15 mouse cellular contexts compared by ENCODE assay signal in genomic region chr6:30580841-30581176, GRCm38 (mm10). TPM values are rescaled to one million over a fixed set of nuclear protein-coding genes. Genes with fewer than 3 reads are reported as not detected.
DNase-seq lines count a peak whose midpoint lies in the region; ATAC-seq lines count a peak whose summit lies in the region.
"Had no signal": no experiment of that assay in that cellular context is flagged by ENCODE, and none has a peak within 500 bp of the region (broad histone marks: within the 10 kb centered on the region; RNA-seq: fewer than 3 reads in every experiment).

No protein-coding gene starts in this region.

- peak; percentile 61 for DNase-seq in MN1 (ENCODE audit: low spot score)
- peak; percentile 37 for DNase-seq in embryonic facial prominence, embryonic 10.5 days (ENCODE audit: low spot score)
- DNase-seq in hindbrain, embryonic 11.5 days (ENCODE audit: low spot score), result no peak
- no peak for DNase-seq in midbrain, embryonic 11.5 days (ENCODE audit: low spot score, missing footprints)
- DNase-seq in urinary bladder, postnatal 10 days (ENCODE audit: low spot score), result no peak
- DNase-seq in adrenal gland, postnatal 14 days, result no peak
- no peak for DNase-seq in urinary bladder, postnatal 14 days (ENCODE audit: low spot score)
- DNase-seq: kidney, postnatal 14 days; liver; lung, postnatal 36 days had no signal

- H3K4me3 ChIP-seq in embryonic facial prominence, embryonic 10.5 days, result no peak overlapping the region
- no peak overlapping the region for H3K4me3 ChIP-seq in hindbrain, embryonic 11.5 days (ENCODE audit: low read depth, low read length)
- H3K4me3 ChIP-seq in midbrain, embryonic 11.5 days (ENCODE audit: low read depth, low read length), result no peak overlapping the region
- H3K4me3 ChIP-seq: heart, embryonic 15.5 days had no signal

- peak overlapping the region; percentile 81 for H3K27ac ChIP-seq in embryonic facial prominence, embryonic 10.5 days (replicated peaks)
- peak overlapping the region; percentile 80 for H3K27ac ChIP-seq in hindbrain, embryonic 11.5 days (ENCODE audit: low read depth, low read length)
- H3K27ac ChIP-seq in midbrain, embryonic 11.5 days (ENCODE audit: low read depth, low read length), result peak overlapping the region; percentile 53
- H3K27ac ChIP-seq: heart, embryonic 15.5 days had no signal

- peaks cover 35% of the 10 kb centered on the region for H3K4me1 ChIP-seq in embryonic facial prominence, embryonic 10.5 days
- H3K4me1 ChIP-seq in hindbrain, embryonic 11.5 days (replicated peaks; ENCODE audit: control insufficient read depth, insufficient read depth, low read length), result peaks cover 8% of the 10 kb centered on the region; the same call in 1 of the 2 replicates
- H3K4me1 ChIP-seq in midbrain, embryonic 11.5 days (ENCODE audit: control insufficient read depth, insufficient read depth, low read length), result peaks cover 8% of the 10 kb centered on the region
- H3K4me1 ChIP-seq: heart, embryonic 15.5 days had no signal

- H3K36me3 ChIP-seq in embryonic facial prominence, embryonic 10.5 days (replicated peaks), result no peaks in the 10 kb centered on the region
- H3K36me3 ChIP-seq in hindbrain, embryonic 11.5 days (ENCODE audit: control insufficient read depth, insufficient read depth, low read length), result no peaks in the 10 kb centered on the region
- H3K36me3 ChIP-seq in midbrain, embryonic 11.5 days (ENCODE audit: control insufficient read depth, insufficient read depth, low read length), result no peaks in the 10 kb centered on the region
- H3K36me3 ChIP-seq: heart, embryonic 15.5 days had no signal

- 53% methylated on average over 8 of the region's 8 CpGs for WGBS in embryonic facial prominence, embryonic 10.5 days
- 41% methylated on average over 8 of the region's 8 CpGs for WGBS in hindbrain, embryonic 11.5 days
- 69% methylated on average over 8 of the region's 8 CpGs for WGBS in midbrain, embryonic 11.5 days

- peak; percentile 49; the same call in 1 of the 2 replicates for ATAC-seq in hindbrain, embryonic 11.5 days (ENCODE audit: low FRiP score)
- peak; percentile 52; the same call in 1 of the 2 replicates for ATAC-seq in midbrain, embryonic 11.5 days (ENCODE audit: low FRiP score)

- no peaks in the 10 kb centered on the region for H3K27me3 ChIP-seq in embryonic facial prominence, embryonic 10.5 days (replicated peaks; ENCODE audit: low read depth, poor library complexity, severe bottlenecking)
- H3K27me3 ChIP-seq in hindbrain, embryonic 11.5 days (ENCODE audit: control insufficient read depth, insufficient read depth, low read length), result no peaks in the 10 kb centered on the region
- no peaks in the 10 kb centered on the region for H3K27me3 ChIP-seq in midbrain, embryonic 11.5 days (ENCODE audit: control insufficient read depth, insufficient read depth, low read length)
- H3K27me3 ChIP-seq: heart, embryonic 15.5 days had no signal

- H3K9me3 ChIP-seq in embryonic facial prominence, embryonic 10.5 days, result no peaks in the 10 kb centered on the region
- H3K9me3 ChIP-seq in hindbrain, embryonic 11.5 days (ENCODE audit: control insufficient read depth, low read length), result no peaks in the 10 kb centered on the region
- H3K9me3 ChIP-seq in midbrain, embryonic 11.5 days (ENCODE audit: control insufficient read depth, low read length), result no peaks in the 10 kb centered on the region
- H3K9me3 ChIP-seq: heart, embryonic 15.5 days had no signal

- H3K4me2 ChIP-seq in hindbrain, embryonic 11.5 days (replicated peaks; ENCODE audit: low read depth, low read length), result no peak overlapping the region
- H3K4me2 ChIP-seq in midbrain, embryonic 11.5 days, result no peak overlapping the region
- H3K4me2 ChIP-seq: heart, embryonic 15.5 days had no signal

- H3K9ac ChIP-seq in hindbrain, embryonic 11.5 days (ENCODE audit: low read depth, low read length), result 0 out of 2 replicates have a peak overlapping the region, but pooled peaks have one; percentile 1
- no peak overlapping the region for H3K9ac ChIP-seq in midbrain, embryonic 11.5 days (ENCODE audit: low read length)
- H3K9ac ChIP-seq: heart, embryonic 15.5 days had no signal

RNA-seq across cellular contexts. Expression of gene Cpa4, which starts 12.6 kb away (rescaled TPM):
- 0.85 and 1.1 TPM in 2 replicates for polyA plus RNA-seq in embryonic facial prominence, embryonic 10.5 days (2016; fragmentation: Nextera tagmentation; extraction: Ambion mirVana)
- polyA plus RNA-seq in hindbrain, embryonic 11.5 days (2014; fragmentation: Nextera tagmentation; extraction: Ambion mirVana), result 3.5 and 3.9 TPM in 2 replicates
- polyA plus RNA-seq in midbrain, embryonic 11.5 days (2014; fragmentation: Nextera tagmentation; extraction: Ambion mirVana), result 2.1 and 2.2 TPM in 2 replicates
- 1.7 and 2.1 TPM in 2 replicates for total RNA-seq in adrenal gland, postnatal 14 days (2021)
- total RNA-seq: gastrocnemius, adult 18-20 months; neutrophil, adult 5-6 weeks had no signal
- polyA plus RNA-seq: small intestine, adult 2 months had no signal

RNA-seq across cellular contexts. Expression of gene Cpa5, which starts 30.0 kb away (rescaled TPM):
- polyA plus RNA-seq in embryonic facial prominence, embryonic 10.5 days (2016; fragmentation: Nextera tagmentation; extraction: Ambion mirVana), result 0.36 and 0.41 TPM in 2 replicates
- 0.15 TPM in 1 of 2 replicates, not detected in the other for polyA plus RNA-seq in hindbrain, embryonic 11.5 days (2014; fragmentation: Nextera tagmentation; extraction: Ambion mirVana)
- polyA plus RNA-seq in midbrain, embryonic 11.5 days (2014; fragmentation: Nextera tagmentation; extraction: Ambion mirVana), result 0.25 and 0.46 TPM in 2 replicates
- not detected in 2 replicates for total RNA-seq in adrenal gland, postnatal 14 days (2021)
- total RNA-seq: gastrocnemius, adult 18-20 months; neutrophil, adult 5-6 weeks had no signal
- polyA plus RNA-seq: small intestine, adult 2 months had no signal

RNA-seq across cellular contexts. Expression of gene Cpa2, which starts 39.4 kb away (rescaled TPM):
- 18.9 and 22.0 TPM in 2 replicates for polyA plus RNA-seq in embryonic facial prominence, embryonic 10.5 days (2016; fragmentation: Nextera tagmentation; extraction: Ambion mirVana)
- 6.8 and 9.4 TPM in 2 replicates for polyA plus RNA-seq in hindbrain, embryonic 11.5 days (2014; fragmentation: Nextera tagmentation; extraction: Ambion mirVana)
- polyA plus RNA-seq in midbrain, embryonic 11.5 days (2014; fragmentation: Nextera tagmentation; extraction: Ambion mirVana), result 13.0 and 15.5 TPM in 2 replicates
- total RNA-seq in adrenal gland, postnatal 14 days (2021), result 0.56 and 0.90 TPM in 2 replicates
- total RNA-seq: gastrocnemius, adult 18-20 months; neutrophil, adult 5-6 weeks had no signal

RNA-seq across cellular contexts. Expression of gene Cpa1, which starts 58.2 kb away (rescaled TPM):
- 0.26 and 0.34 TPM in 2 replicates for polyA plus RNA-seq in embryonic facial prominence, embryonic 10.5 days (2016; fragmentation: Nextera tagmentation; extraction: Ambion mirVana)
- polyA plus RNA-seq in hindbrain, embryonic 11.5 days (2014; fragmentation: Nextera tagmentation; extraction: Ambion mirVana), result 0.11 and 0.28 TPM in 2 replicates
- 0.08 TPM in 1 of 2 replicates, not detected in the other for polyA plus RNA-seq in midbrain, embryonic 11.5 days (2014; fragmentation: Nextera tagmentation; extraction: Ambion mirVana)
- total RNA-seq in adrenal gland, postnatal 14 days (2021), result 0.30 TPM in 1 of 2 replicates, not detected in the other
- total RNA-seq: gastrocnemius, adult 18-20 months; neutrophil, adult 5-6 weeks had no signal
- polyA plus RNA-seq: cortical plate, adult 2 months had no signal

Comparison
In these comparisons a context has a peak if more than half of its experiments do, and no peak if none do; other contexts are left out.
1. DNase-seq: peak in MN1 (single experiment) and embryonic facial prominence, embryonic 10.5 days (single experiment); none in hindbrain, embryonic 11.5 days (single experiment), midbrain, embryonic 11.5 days (single experiment), urinary bladder, postnatal 10 days (single experiment), adrenal gland, postnatal 14 days (single experiment) and urinary bladder, postnatal 14 days (single experiment).
2. Peak in every context shown above with its lines, with median percentiles within 50 percentile points of each other: H3K27ac ChIP-seq.